Mouse (Mus musculus) adipocyte (in vitro differentiated cells): ENCODE data around the gene Pakap.
A peak's percentile ranks its signal among the peaks of the same experiment; 100 is the strongest.

Experiments
- DNase-seq: peaks from one replicate; pipeline ENCODE4 v3.0.0-alpha.2; 2016; ENCODE audit warnings: low spot score

Pakap gene

DNA sequence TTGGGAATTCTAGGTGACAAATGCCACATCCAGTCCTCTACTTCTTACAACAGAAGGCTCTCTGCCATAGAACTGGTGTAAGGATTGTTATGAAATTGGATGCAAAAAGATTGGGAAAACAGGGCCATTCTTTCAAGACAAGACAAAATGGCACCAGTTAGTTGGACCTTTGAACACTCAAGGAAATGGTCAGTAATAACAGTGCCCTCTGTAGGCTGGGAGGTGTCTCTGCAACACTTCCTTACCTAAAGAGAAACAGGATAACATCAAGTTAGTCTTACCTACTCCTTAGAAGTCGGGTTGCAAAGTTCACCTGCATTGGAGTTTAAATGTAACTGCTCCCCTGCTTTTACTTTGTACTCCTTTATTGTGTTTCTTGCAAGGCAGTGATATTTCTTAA lies 151.4 kb downstream of the Pakap start:
- DNase-seq: peak; percentile 16

DNA sequence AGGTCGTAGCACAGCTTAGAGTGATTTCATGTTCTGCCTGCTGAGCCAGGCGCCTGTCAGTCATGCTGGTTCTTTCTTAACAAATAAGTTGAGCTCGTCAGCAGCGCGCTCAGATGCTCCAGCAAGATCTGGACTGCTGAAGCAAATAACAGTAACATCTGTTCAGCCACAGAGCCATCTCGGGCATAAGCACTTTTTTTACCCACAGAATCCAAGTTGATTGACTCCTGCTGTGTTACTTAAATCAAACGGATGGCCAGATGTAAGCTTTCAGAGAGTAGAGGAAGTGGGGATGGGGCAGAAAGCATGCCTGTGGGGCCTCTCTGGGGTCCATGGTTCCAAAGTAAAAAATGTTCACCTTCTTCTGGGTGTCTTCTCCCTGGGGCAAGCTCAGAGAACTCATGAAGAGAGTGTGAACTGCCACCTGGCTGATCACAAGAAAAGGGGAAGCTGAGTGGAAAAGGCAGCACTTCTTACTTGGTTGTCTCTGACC lies 152.9 kb downstream of the Pakap start:
- DNase-seq: no peak

DNA sequence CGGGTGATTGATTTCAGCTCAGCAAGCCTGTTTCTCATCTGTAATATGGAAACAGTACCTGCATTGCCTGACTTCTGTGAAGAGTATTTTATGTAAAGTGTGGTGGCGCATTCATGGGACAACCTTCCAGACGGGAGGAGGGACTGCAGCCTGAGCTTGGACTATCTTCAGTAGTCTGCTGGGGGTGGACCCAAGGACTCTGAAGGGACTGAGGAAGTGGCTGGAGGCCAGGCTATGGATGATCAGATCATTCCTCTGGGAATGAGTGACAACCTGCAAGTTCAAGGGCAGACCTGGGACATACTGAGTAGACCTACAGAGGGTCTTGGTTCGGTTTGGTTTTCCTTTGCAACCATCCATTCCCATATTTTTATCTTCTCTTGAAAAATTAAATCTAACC lies 154.3 kb downstream of the Pakap start:
- no peak for DNase-seq

DNA sequence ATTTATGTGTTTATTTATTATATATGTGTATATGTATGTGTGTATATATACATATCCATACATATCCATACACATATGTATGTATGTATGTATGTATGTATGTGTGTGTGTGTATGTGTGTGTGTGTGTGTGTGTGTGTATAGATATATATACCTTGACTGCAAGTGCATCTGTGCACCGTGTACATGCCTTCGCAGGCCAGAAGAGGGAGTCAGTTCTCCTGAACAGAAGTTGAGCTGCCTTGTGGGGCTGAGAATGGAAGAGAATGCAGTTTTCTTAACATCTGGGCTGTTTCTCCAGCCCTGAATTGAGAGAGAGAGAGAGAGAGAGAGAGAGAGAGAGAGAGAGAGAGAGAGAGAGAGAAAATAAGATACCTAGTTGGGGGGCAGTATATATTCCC lies 155.7 kb downstream of the Pakap start:
- DNase-seq: no peak

DNA sequence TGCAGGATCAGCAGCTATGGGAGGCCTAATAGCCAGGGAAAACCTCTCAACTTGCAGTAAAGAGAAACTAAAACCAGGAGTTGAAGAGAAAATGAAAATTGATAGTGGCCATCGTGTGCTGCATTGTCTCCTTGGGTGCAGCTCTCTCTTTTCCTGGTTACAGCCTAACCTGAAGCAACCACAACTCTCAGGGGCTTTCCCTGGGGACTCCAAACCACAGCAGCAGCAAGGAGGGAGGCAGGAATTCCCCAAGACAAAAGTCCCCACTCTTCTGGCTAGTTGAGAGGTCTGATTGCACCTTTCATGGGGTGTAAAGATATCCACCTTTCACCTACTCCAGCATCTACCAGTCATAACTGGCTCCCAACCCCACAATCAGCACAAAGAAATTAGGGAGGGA lies 157.6 kb downstream of the Pakap start:
- no peak for DNase-seq

DNA sequence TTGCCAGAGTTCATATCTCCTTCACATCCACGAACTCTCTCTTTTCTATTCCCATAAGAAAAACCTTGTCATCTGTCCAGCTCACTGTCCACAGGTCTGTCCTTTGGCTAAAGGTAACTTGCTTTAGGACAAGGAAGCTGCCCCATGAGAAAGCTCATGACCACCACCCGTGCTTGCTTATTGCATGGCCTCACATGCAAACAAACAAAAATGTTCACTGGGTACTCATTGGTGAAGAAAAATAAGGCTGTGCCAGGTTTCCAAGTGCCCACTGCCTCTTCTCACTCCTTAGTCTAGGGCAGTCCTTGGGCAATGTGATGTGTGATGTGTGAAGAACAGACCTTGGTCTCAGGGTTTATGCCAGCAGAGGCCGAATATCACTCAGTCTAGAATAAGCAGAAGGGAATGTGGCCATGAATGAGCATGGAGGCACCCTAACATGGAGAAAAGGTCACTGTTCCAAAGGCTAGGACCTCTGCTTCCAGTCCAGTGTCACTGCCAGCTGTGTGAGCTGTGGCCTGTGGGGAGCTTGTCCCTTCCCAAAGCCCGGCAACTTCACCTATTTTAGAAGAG lies 160.7 kb downstream of the Pakap start:
- DNase-seq: peak; percentile 54

DNA sequence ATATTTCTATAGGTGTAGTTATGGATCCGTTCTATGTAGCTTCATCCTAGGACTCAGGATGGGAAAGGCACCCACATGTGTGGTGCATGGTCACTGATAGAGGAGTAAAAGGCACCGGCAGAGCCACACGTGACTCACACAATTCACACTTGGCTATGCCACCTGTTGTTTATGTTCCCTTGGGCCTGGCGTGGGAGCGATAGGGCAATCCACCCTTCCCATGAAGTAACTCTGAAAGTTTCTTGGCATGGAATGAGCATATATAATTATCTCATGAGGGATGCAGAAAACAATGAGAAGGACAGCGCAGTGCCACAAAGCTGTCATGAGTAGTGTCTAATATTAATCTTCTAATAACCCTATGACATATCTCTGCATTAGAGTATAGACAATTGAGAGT lies 162.1 kb downstream of the Pakap start:
- DNase-seq: peak; percentile 20

DNA sequence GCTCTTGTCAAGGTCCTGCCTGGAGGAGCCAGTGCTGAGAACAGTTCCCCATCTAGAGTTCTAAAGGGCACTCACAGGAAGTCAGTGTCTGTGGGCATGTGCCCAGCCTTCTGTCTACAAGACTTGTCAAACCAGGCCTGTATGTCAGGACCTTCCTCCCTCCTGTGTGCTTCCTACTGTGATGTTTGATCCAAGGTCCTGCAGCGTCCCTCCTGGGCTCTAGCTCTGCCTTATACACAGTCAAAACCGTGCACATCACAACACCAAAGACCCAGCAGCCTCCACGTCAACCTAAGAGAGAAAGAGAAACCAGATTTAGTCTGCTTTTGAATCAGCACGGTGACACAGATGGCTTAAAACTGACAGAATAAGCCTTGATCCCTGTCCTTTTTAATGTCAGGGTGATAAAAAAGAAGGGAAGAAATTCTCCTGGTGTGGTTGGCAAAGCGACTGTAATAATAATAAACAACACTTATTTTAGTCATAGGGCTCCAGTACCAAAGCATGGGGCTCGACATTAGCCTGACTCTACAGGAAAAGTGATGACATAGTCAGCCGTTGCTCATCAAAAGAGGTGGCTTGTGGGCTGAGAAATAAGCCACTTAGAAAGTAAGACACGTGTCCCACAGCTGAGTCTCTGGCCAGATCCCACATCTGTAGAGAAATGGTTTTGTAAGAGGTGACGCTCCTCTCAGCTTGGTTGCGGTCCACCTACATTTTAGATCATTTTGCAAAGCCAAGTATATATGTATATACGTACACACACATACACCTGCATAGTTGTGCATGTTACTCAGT lies 163.0 kb downstream of the Pakap start:
- DNase-seq: peak; percentile 24

DNA sequence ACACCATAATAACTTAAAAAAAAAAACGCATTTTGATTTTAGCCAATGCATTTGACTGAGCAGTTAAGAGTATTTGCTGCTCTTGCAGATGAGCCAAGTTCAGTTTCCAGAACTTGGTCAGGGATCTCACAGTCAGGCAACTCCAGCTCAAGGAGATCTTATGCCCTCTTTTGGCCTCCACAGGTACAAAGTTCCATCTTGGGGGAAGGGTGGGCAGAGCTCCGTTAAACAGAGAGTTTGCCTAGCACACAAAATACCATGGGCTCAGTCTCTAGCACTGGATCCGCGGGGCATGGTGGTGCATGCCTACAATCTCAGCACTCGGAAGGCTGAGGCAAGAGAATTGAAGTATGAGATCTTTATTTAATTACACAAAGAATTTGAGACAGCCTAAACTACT lies 164.4 kb downstream of the Pakap start:
- no peak for DNase-seq

DNA sequence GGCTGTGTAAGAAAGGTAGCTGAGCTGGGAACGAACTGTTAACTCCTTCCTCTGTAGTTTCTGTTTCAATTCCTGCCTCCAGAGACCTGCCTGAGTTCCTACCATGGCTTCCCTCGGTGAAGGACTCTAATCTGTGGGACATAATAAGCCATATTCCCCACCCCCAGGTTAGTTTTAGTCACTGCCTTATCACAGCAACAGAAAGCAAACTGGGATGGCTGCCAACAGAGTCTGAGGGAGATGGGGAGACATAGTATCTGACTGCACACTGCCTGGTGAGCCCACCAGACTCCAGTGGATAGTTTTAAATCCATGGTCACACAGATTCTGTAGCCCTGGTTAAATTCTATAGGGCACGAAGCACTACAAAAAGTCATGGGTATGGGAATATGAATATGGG lies 165.5 kb downstream of the Pakap start:
- peak; percentile 13 for DNase-seq

DNA sequence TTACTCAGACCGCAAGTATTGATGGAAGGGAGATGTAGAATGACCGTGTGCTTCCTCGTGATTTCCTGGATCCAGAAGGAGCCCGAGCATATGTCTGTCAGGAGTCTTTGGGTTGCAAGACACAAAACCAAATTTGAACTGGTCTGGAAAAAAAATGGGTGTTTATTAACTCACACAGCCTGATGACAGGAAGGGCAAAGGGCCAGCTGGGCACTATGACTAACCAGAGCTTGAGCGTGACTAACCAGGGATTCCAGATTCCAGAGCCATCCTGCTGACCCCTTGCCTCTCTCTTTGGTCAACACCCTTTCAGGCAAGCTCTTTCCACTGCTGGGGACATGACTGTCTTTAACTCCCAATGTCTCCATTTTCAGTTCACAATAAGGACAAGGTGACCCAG lies 167.4 kb downstream of the Pakap start:
- peak; percentile 94 for DNase-seq

DNA sequence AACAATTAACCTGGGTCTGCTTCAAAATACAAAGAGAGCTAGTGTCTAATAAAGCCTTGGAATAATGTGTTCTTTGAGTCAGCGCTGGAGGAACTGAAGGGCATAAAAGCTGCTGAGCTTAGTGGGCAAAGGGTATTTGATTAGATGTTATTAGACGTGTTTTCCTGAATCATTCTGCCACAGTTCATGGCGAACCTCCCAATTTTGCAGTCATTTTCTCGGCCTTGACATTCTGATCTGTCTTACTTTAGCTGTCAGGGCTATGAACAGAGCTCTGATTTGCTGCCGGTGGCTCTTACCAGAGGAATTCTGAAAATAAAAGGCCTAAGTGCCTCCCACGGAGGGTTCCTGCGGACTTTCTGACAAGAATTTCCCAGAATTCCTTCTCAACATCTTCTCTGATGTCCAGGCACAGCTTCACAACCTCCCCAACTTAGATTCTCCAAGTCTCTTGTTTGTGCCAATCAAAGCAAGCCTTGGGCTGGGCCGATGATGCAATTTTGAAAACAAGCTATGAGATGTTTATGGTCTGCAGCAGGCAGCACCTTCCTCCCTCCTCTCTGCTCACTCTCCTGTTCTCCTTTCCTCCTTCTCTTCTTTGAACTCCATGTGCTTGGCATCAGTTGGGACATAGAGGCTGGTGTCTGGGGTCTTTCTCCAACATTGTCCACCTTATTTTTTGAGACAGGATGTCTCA lies 171.0 kb downstream of the Pakap start:
- peak; percentile 12 for DNase-seq

DNA sequence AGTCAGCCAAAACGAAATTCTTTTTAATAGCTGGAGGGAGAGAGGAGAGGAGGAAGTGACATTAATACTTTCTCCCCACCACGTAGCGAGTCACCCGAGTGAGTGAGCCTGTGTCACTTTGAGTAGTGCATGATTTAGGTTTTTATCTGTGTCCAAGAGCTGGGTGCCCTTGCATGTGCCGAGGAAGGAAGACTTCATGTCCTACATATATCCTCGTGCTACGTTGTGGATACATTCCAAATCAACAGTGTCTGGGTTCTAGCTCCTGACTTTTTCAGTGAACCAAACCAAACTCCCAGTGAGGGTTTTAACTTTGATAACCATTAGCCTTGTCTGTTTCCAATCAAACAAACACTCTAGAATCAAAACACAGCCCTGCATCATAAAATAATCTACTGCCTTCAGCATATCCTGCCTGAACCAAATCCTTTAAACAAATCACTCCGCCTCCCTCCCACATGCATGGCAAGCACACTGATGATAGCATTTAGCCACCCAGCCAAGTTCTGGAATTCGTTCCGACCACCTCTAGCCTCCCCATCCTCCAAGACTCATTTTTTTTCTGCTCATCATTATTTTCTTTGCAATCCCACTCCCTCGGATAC lies 175.4 kb downstream of the Pakap start:
- no peak for DNase-seq

DNA sequence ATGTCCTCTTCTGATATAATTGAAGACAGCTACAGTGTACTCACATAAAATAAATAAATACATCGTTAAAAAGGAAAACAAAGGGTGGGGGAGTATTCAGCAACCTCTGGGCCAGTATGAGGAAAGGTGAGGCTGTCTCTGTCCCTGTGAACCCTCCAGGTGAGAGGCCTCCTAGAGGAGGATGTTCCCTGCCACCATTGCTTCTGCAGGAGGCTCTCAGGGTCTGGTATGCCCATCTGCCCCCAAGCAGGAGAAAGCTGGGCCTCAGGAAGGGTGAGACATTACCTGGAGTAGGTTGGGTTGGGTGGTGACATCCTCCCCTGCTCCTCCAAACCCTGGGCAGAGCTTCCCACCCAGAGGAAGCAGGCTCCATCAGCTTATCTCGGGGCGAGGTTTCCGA lies 182.7 kb downstream of the Pakap start:
- no peak for DNase-seq

DNA sequence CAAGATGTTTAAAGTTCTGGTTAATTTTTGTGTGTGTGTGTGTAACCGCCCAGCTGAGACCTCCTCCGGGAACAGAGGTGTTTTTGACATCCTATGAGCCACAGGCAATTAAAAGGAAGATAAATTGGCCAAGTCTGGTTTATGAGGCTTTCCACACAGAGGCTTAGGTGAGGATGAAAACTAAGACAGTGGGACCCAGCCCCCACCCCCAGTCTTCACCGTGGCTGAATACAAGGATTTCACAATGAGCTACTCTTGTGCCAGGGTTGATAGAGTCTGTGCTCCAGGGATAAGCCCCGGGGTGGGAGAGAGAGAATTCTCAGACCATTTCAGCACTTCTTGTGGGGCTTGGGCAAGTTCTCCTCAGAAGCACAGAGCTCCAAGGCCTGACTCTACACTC lies 183.1 kb downstream of the Pakap start:
- no peak for DNase-seq

DNA sequence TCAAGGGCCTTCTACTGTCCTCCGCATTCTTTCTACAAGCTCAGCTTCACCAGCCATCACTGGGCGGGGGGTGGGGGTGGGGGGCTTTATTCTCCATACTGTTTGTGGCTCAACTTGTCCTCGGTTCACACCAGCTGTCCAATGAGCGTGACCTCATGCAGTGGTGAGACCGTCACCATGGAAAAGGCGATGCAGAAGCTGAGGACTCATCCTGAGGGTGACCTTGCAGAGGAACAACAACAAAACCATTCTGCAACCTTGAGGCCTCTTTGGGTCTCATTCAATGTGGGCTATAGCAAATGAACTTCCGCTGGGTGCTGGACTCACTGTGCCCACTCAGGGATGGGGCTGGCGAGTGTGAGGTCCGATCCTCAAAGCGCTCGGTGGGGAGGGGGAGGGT lies 183.6 kb downstream of the Pakap start:
- no peak for DNase-seq

DNA sequence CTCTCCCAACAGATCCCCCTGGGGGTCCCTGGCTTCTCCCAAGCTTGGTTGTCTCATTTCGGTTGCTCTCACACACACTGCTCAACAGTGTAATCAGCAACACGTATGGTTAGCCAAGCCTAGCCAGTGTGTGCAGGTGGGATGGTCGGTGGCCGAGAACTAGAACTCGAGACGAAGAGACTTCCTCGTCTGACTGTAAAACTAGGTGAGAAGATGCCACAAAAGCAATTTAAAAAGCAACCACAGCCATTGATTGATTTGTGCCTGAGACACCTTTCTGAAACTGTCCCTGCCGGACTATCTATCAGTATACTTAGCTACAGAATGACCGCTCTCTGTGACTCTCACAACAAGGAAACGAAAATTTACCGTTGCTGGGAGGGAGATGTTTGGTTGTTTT lies 187.1 kb downstream of the Pakap start:
- no peak for DNase-seq

DNA sequence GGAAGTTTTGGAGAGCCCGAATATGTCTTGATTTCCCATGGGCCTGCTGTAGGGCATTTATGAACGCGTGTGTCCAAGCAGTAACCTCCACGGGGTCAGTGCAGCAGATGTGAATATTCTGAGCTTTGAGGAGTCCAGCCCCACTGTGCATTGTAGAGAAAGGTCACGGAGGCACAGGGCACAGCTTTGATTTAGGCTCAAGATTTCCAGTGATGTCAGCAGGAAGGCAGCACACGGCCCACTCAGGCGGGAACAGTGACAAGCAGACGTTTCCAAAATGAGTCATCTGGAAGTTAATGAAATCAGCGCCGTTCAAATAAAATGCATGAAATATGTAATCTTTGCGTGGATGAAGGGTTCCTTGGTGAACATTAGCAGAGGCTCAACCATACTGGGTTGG lies 190.0 kb downstream of the Pakap start:
- DNase-seq: peak; percentile 63

DNA sequence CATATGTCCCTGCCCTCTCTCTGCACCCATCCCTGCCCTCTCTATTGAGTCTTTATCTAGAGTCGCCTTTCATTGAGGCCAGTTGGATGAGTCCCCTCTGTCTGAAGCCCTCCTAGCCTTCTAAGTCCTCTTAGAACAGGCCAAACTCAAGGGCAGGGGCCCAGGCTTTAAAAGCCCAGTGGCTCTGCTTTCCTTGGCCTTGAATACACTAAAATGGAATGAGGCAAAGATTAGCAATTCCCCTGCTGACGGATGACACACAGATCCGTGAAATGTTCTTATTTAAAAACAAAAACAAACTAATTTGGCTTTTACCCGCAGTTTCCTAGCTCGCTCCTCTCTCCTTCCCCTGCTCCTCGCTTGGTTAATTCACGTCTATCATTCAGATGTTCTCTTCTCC lies 194.4 kb downstream of the Pakap start:
- DNase-seq: no peak

DNA sequence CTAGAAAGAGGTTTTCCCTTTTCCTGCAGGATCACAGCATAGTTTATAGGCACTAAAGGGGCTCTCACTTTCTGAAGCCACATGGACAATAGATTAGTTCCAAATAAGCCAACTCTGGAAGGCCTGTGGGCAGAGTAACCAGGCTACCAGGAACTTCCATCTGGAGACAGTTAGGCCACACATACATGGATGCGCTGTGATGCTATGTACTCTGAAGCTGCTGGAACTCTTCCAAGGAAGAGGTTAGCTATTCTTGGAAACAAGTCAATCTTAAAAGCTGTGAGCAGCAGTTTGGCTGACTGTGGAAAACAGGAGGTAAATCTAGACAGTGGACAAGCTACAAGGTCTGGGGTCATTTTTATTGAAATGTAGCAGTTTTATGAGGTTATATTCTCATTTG lies 196.4 kb downstream of the Pakap start:
- peak; percentile 60 for DNase-seq

DNA sequence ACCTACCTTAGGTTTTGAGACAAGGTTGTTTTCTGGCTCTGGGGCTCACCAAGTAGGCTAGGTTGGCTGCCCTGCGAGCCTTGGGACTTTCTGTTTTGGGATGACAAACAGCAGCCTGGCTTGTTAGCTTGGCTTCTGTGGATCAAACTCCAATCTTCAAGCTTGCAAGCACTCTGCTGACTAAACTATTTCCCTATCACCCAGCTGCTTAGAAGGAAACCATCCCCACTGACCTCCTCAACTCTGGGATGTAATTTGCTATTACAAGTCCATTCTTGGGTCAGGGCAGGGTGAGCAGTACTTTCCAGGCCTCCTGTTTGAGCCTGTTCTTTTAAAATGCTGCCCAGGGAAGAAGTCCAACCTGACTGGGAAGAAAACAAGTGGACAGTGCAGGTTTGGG lies 196.9 kb downstream of the Pakap start:
- peak; percentile 40 for DNase-seq

DNA sequence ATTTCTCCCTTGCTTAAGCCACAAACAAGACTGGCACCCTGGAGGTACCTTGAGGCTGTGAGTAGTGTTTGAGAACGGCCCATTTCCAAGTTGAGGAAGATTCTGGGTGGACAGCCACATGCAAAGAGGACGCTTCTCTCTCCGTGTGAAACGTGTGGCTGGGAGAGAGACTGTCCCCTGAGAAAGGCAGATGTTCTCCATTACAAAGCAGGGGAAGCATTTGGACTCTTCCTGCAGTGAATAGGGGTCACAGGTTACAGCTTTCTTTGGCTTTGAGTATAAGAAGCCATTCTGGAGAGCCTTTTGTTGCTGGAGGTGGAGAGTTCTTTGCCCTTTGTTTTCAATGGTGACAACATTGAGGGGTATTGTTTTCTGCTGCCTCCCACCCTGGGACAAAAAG lies 197.8 kb downstream of the Pakap start:
- no peak for DNase-seq

DNA sequence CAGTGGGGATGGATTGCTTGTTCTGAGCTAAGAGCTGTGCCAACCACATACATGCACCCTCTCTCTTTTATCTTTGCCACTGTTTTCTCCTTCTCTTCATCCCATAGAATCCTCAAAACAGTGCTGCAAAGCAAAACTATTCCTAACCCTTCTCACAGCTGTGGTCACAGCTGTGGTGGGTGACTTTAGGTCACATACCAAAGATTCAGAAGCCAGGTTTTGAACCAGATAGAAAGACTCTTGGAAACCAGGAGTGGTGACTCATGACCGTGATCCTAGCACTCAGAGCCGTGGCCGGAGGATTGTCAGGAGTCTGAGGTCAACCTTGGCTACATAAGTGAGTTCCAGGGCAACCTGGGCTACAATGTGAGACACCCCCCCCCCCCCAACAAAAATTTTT lies 201.0 kb downstream of the Pakap start:
- DNase-seq: no peak
